Mouse (Mus musculus) erythroblast, embryonic 14.5 days (primary cell): Measurements from ENCODE around the gene Mocs3. TPM values are rescaled to one million over a fixed set of nuclear protein-coding genes. Genes with fewer than 3 reads are reported as not detected.

ENCODE experiments used
- H3K27me3 ChIP-seq: 2 replicates; pipeline ENCODE4 v1.6.1; 2012; ENCODE audit warnings: inconsistent platforms; ENCODE audit not compliant: control insufficient read depth
- H3K36me3 ChIP-seq: 2 replicates; pipeline ENCODE4 v1.6.1; 2012; ENCODE audit warnings: mild to moderate bottlenecking, inconsistent platforms; ENCODE audit not compliant: control insufficient read depth
- H3K4me1 ChIP-seq: 2 replicates; pipeline ENCODE4 v1.6.1; 2012; ENCODE audit warnings: inconsistent platforms; ENCODE audit not compliant: control insufficient read depth
- H3K4me3 ChIP-seq: replicated peaks from 2 replicates; pipeline ENCODE3; 2012; ENCODE audit warnings: moderate library complexity, mild to moderate bottlenecking, inconsistent platforms
- H3K9me3 ChIP-seq: 2 replicates; pipeline ENCODE4 v1.6.1; 2012; ENCODE audit warnings: low read length, inconsistent platforms, mixed read lengths; ENCODE audit not compliant: control insufficient read depth
- GATA1 ChIP-seq: IDR thresholded peaks from 2 replicates; pipeline ENCODE4 v1.6.1; 2012; ENCODE audit warnings: low read length, inconsistent platforms, mixed read lengths
- TAL1 ChIP-seq: IDR thresholded peaks from 3 replicates; pipeline ENCODE4 v1.6.1; 2012; ENCODE audit warnings: low read length, inconsistent platforms, mixed read lengths
- polyA plus RNA-seq: library from polyadenylated mRNA; stranded (reverse); fragments of >175 nt; gene quantifications from 2 replicates; pipeline ENCODE4 v1.2.3, GENCODE M21; 2012

The Mocs3 gene
- polyA plus RNA-seq, 1 experiment: 0.32 TPM

- H3K9me3 ChIP-seq: no peaks in the 10 kb centered on the region
- peaks cover 45% of the 10 kb centered on the region for H3K4me1 ChIP-seq
- H3K4me3 ChIP-seq: peak overlapping the region; percentile 97
- no peaks in the 10 kb centered on the region for H3K27me3 ChIP-seq
- H3K36me3 ChIP-seq: peaks cover 78% of the 10 kb centered on the region
- TF ChIP-seq GATA1 (no peak), TAL1 (no peak)
These were observed 24.5 kb upstream of the Mocs3 start for GRCm38 (mm10) chr2:168205681-168206631.

- TF ChIP-seq GATA1: no peak
- TF ChIP-seq TAL1: no peak
- Histone ChIP-seq H3K36me3 (peaks cover 80% of the 10 kb centered on the region), H3K27me3 (no peaks in the 10 kb centered on the region), H3K4me3 (peak within 1 kb of the TSS; percentile 97), H3K4me1 (peaks cover 39% of the 10 kb centered on the region), H3K9me3 (no peaks in the 10 kb centered on the region)
These were observed 23.4 kb upstream of the Mocs3 start, which contains the start of gene Adnp for GRCm38 (mm10) chr2:168206725-168207644. TSS of gene Adnp (minus strand) at chr2:168207112.

- H3K4me1 ChIP-seq: peaks cover 36% of the 10 kb centered on the region
These were observed 22.5 kb upstream of the Mocs3 start for GRCm38 (mm10) chr2:168207883-168208282.

GRCm38 (mm10) chr2:168213788-168214397, 16.5 kb upstream of the Mocs3 start:
- Histone ChIP-seq H3K27me3 (no peaks in the 10 kb centered on the region), H3K4me3 (no peak overlapping the region), H3K4me1 (no peaks in the 10 kb centered on the region), H3K36me3 (peaks cover 98% of the 10 kb centered on the region), H3K9me3 (no peaks in the 10 kb centered on the region)
- TF ChIP-seq TAL1 (no peak), GATA1 (no peak)

More at GRCm38 (mm10) chr2:168207883-168208282, 22.5 kb upstream of the Mocs3 start:
- H3K36me3 ChIP-seq: peaks cover 81% of the 10 kb centered on the region
- no peak for TF ChIP-seq GATA1
- no peak for TF ChIP-seq TAL1
- no peaks in the 10 kb centered on the region for H3K9me3 ChIP-seq
- peak overlapping the region; percentile 97 for H3K4me3 ChIP-seq
- no peaks in the 10 kb centered on the region for H3K27me3 ChIP-seq

GRCm38 (mm10) chr2:168223326-168223725, 7.1 kb upstream of the Mocs3 start:
- H3K4me3 ChIP-seq: no peak overlapping the region
- peaks cover 95% of the 10 kb centered on the region for H3K36me3 ChIP-seq
- TF ChIP-seq TAL1: no peak
- TF ChIP-seq GATA1: no peak
- no peaks in the 10 kb centered on the region for H3K27me3 ChIP-seq
- peaks cover 14% of the 10 kb centered on the region for H3K4me1 ChIP-seq
- no peaks in the 10 kb centered on the region for H3K9me3 ChIP-seq

GRCm38 (mm10) chr2:168229116-168230025, 1.1 kb upstream of the Mocs3 start:
- Histone ChIP-seq H3K27me3 (no peaks in the 10 kb centered on the region), H3K36me3 (peaks cover 65% of the 10 kb centered on the region), H3K9me3 (no peaks in the 10 kb centered on the region), H3K4me1 (peaks cover 45% of the 10 kb centered on the region), H3K4me3 (peak overlapping the region; percentile 100)
- TF ChIP-seq GATA1: no peak
- no peak for TF ChIP-seq TAL1

GRCm38 (mm10) chr2:168230773-168231470, 500 bp downstream of the Mocs3 start:
- no peaks in the 10 kb centered on the region for H3K27me3 ChIP-seq
- peaks cover 45% of the 10 kb centered on the region for H3K4me1 ChIP-seq
- H3K4me3 ChIP-seq: peak overlapping the region; percentile 100
- H3K9me3 ChIP-seq: no peaks in the 10 kb centered on the region
- no peak for TF ChIP-seq GATA1
- no peak for TF ChIP-seq TAL1
- H3K36me3 ChIP-seq: peaks cover 49% of the 10 kb centered on the region

GRCm38 (mm10) chr2:168231471-168231829, 1.0 kb downstream of the Mocs3 start:
- Histone ChIP-seq H3K4me3 (peak overlapping the region; percentile 100), H3K4me1 (peaks cover 45% of the 10 kb centered on the region)

More at GRCm38 (mm10) chr2:168231471-168231829, 1.0 kb downstream of the Mocs3 start:
- TF ChIP-seq GATA1: no peak
- TF ChIP-seq TAL1: no peak
- peaks cover 44% of the 10 kb centered on the region for H3K36me3 ChIP-seq
- no peaks in the 10 kb centered on the region for H3K27me3 ChIP-seq
- no peaks in the 10 kb centered on the region for H3K9me3 ChIP-seq
